Mouse (Mus musculus) frontal cortex, postnatal 10 days (tissue): ENCODE measurements around the gene Gm28048.

Experiments used
- DNase-seq, 2 experiments: peaks; one replicate each; pipeline ENCODE4 v3.0.0; 2022; ENCODE audit warnings: low spot score in 2 of 2, mixed read lengths in 1 of 2

Gene Gm28048

GRCm38 (mm10) chr11:22886991-22887390, 94.9 kb downstream of the Gm28048 start:
- no peak for DNase-seq

DNA sequence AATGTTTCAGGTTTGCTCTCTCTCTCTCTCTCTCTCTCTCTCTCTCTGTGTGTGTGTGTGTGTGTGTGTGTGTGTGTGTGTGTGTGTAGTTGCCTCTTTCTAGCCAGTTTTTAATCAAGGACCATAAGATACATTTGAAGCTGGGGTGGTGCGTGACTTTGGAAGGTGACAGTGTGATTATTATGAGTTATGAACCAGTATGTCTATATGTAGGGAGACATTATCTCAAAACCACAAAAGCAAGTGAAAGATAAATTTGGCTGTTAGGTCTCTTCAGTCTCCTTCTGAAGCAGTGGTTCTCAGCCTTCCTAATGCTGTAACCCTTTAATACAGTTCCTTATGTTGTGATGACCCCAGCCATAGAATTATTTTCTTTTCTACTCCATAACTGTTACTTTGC, 96.5 kb downstream of the Gm28048 start:
- DNase-seq: no peak

DNA sequence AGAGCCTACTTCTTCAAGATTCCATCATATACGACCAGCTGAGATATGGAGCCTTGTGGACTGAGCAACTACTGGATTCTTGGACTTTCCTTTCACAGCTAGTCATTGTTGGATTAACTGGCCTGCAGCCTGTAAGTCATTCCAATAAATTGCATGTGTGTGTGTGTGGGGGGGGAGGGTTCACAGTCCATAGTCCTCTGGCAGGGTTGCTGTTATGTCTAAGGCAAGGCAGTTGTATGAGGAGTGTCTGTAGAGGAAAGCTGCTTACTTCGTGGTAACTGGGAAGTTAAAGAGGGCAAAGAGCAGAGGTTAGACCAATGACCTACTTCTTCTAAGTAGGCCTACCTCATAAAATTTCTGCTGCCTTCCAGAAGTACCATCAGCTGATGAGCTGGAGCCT, 98.2 kb downstream of the Gm28048 start:
- no peak for DNase-seq

DNA sequence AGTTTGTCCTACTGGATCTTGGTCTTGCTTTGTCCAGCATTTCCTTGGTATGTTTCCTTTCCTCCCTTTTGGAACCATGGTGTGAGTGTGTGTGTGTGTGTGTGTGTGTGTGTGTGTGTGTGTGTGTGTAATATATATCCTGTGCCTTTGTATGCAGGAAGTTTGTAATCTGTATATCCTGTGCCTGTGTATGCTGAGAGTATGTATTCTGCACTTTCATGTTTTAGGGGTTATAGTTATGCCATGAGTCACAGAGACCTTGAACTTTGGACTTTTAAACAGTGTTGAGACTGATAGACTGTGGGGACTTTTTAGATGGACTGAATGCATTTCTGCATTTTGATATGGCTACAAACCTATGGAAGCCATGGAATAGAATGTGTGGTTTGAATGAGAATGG, 99.0 kb downstream of the Gm28048 start:
- DNase-seq: no peak

DNA sequence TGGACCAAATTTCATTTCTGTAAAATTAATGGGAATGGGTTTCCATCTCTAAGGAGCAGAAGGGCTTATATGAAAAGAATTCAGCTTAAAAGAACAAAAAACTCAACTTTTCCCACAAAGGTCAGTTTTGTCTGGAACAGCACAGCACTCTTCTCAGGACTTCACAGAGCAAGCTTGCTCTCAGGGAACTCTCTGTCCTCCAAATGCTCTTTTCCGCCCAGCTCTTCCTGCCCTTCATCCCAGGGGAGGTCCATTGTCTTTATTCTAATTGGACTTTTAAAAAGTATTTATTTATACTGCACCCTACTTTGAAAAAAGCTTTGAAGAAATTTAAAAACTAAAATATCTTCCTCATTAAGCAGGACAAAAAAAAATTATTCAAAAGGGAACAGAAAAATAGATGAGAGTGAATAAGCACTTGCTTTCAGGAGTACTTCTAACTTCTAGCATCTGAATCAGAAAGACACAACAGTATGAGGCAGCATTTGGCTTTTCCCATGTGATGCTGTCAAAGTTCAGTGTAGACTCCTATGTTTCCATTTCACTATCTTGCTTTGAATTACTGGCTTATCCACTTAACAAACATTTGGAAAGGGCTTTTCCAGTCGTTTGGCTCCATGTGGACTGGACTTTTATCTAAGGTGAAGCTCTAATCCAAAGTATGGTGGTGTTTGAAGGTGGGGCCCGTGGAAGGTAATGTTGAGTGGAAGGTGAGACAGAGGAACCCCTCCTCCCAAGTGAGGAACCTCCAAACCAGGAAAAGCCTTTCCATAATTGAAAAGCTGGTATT, 101.3 kb downstream of the Gm28048 start:
- no peak for DNase-seq

DNA sequence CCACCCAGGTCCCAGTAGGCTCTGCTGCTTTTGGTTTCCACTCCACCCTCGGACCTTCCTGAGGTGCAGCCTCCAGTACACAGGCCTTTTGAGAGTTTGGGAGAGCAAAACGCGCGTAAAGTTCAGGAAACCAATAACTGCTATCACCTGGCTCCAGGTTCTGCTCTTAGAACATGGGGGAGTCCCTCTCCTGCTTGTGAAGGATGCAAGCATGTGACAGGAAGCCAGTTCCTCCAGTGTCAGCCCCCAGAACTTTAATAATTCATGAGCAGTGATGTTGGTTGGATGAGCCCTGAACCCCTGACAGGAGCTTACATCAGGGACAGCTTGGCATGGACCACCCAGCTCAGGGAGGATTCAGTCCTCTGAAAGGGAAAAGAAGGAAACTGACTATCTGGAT, 102.2 kb downstream of the Gm28048 start:
- DNase-seq: no peak

- no peak for DNase-seq
Measured at GRCm38 (mm10) chr11:22876680-22877330, 105.1 kb downstream of the Gm28048 start.

DNA sequence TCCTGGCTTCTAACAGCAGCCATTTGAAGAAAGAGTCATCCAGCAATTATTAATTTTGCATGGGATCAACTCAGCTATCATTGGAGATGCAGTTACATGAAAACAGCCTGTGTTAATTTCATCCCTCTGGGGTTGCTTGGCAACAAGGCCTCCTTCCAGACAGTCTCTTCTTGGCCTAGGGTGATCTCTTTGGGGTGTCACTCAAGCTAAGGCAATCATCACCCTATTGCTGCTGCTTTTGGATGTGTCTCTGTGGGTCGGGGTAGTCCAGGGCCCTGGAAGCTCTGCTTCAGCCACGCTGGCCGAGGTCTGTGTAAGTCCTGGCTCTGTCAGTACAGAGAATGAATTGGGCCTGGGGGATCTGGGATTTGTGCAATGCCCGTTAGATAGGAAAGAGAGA, 106.6 kb downstream of the Gm28048 start:
- no peak for DNase-seq

- no peak for DNase-seq
Measured at GRCm38 (mm10) chr11:22874747-22875146, 107.1 kb downstream of the Gm28048 start.

DNA sequence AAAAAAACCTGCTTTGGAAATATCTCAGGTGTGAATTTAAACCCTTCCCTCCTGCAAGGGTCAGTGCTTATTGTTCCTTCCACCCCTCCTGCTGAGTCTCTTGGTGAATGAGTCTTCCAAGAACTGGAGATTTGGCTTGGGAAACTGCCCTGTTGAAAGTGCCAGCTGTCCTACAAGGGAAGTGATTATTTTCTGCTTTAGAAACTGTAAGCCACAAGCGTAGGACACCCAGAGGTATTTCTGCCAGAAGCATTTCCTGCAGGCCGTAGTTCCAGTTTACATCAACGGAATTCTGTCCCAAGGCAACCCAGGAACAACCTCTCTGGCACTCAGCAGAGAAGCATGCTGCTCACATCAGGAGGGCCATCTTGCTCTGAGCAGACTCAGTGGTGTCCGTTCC, 108.5 kb downstream of the Gm28048 start:
- DNase-seq: no peak

- DNase-seq: no peak
Measured at GRCm38 (mm10) chr11:22872307-22872680, 109.6 kb downstream of the Gm28048 start.

DNA sequence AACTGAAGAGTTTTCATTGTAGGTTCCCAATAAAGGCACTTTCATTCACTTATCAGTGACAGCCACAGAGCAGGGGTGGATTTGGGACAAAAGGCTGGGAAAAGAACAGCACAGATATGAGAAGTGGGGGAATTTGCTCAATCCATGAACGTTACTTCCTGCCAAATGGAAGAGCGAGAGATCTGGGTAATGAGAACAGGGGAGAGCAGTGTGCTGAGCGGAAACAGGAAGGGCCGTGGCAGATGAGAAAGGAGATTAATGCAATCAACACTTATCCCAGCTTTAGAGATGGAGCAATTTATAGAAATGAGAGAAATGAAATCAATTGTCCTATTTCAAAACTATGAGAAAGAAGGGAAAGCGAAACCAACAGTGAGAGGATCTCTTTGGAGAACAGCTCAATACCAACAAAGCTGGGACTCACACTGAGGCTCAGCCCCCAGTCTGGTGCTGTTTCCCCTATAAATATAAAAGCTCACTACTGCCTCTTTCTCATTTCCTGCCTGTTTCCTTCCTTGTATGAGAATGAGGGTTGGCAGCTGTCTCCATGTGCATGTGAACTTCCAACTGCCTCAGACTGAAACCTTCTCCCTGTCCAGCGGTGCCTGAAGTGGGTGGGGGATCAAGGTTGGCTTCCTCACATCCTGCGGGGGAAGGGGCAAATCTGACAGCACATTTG, 110.1 kb downstream of the Gm28048 start:
- DNase-seq: no peak

GRCm38 (mm10) chr11:22868582-22868981, 113.3 kb downstream of the Gm28048 start:
- no peak for DNase-seq

DNA sequence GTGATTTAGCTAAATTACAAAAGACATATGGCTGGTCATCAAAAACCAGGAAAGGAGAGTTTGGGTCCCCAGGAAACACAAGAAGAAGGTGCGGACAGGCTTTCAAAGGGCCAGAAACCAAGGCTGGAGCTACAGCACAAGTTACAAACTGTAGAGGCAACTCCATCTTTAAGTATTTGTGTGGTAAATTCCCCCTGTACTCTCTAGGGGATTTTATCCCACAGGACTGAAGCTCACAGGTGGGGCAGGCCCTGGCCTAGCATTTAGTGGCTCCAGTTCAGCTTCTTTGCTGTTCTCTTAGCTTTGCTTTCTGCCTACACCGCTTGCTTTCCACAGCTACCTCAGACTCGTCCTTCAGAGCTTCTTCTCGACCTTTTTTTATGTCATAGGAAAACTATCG, 114.2 kb downstream of the Gm28048 start:
- no peak for DNase-seq

DNA sequence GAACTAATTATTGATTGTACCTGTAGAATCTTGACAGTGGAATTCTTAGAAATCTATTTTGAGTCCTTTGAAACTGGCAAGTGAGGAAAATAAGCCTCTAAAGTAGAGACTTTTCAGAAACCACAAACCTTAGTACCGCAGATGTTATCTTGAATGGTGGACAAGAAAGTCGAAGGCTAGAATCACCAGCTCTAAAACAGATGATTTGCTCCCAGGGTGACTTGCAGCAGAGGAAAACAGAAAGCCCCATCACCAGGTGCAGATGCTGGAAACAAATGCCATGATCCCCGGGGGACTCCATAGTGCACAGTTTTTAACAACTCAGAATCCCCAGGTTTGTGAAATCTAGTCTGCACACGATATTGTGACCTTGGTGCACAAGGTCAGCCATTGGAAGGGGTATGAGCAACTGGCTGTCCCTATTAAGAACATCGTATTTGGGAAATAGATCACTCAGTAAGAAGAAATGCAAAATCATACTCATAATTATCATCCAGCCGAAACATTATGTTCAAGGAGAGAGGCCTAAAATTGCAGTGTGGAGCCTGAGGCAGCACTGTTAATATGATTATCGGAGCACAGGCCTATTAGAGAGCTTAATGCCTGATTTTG, 116.1 kb downstream of the Gm28048 start:
- no peak for DNase-seq

- DNase-seq: no peak
Measured at GRCm38 (mm10) chr11:22864305-22865060, 117.4 kb downstream of the Gm28048 start.

DNA sequence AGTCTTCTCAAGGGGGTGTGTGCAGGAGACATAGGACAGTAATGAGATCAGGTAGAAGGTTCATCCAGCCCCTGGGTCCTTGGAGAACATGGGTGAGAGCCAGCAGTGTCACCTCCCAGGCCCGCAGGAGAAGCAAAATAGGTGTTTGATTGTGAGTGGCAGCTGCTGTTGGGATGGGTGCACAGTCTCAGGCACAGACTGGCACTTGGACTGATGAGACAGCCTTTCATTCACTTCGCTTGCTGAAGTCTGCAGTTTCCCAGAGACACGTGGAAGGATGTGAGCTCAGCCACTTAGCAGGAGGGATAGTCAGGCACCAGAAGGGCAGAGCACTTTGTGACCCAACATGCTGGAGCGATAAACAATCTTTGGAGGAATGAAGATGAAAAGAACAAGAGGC, 118.3 kb downstream of the Gm28048 start:
- no peak for DNase-seq

GRCm38 (mm10) chr11:22861315-22861714, 120.6 kb downstream of the Gm28048 start:
- no peak for DNase-seq

- peak in 1 of 2 experiments; percentile 31 for DNase-seq
Measured at GRCm38 (mm10) chr11:22860335-22861227, 121.3 kb downstream of the Gm28048 start, which contains the start of gene B3gnt2. B3gnt2 (minus strand) TSS chr11:22860961.

DNA sequence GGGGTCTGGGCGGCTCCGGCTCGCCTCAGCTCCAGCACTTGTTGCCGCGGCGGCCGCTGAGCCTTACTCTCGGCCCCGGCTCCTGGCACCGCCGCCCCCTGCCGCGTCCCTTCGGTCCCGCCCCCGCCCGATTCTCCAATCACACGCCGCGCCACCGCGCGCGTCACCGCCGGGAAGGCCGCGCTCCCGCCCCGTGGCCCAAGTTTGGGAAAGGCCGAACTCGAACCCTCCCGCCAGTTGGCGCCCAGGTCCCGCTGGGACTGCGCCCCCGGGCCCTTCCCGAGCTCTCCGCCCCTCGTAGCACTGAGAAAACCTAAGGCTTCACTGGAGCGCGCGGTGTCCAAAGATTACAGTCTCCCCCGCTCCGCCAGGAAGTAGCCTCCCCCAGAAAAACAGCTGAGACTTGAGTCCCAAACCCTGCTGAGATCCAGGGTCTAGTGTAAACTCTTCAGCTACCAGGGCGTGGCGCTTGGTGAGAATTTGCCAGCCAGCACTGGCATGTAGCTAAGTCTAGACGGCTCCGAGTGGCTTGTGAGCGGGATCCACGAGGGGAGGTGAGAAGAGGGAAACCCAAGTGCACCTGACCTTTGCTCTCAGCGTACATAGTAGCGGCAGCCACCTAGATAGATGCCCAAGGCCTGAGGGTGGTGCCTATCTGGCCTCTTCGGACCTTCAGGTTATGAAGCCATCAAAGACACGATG, 122.1 kb downstream of the Gm28048 start:
- peak; percentile 47 to 76 for DNase-seq
